Comparison of ENCODE assay signal across 13 mouse cellular contexts in genomic region chr15:74458940-74459339, GRCm38 (mm10).
DNase-seq lines count a peak whose midpoint lies in the region; ATAC-seq lines count a peak whose summit lies in the region.
"Had no signal": no experiment of that assay in that cellular context is flagged by ENCODE, and none has a peak within 500 bp of the region (broad histone marks: within the 10 kb centered on the region; RNA-seq: fewer than 3 reads in every experiment).

No protein-coding gene starts in this region.

- H3K9me3 ChIP-seq in forebrain, embryonic 15.5 days = no peaks in the 10 kb centered on the region
- no peaks in the 10 kb centered on the region for H3K9me3 ChIP-seq in forebrain, embryonic 12.5 days
- H3K9me3 ChIP-seq in midbrain, embryonic 16.5 days (replicated peaks; ENCODE audit: control insufficient read depth, low read length, poor library complexity, severe bottlenecking) = no peaks in the 10 kb centered on the region
- H3K9me3 ChIP-seq in midbrain, embryonic 11.5 days (ENCODE audit: control insufficient read depth, low read length) = no peaks in the 10 kb centered on the region
- H3K9me3 ChIP-seq in intestine, embryonic 16.5 days (ENCODE audit: control insufficient read depth, low read length) = no peaks in the 10 kb centered on the region
- H3K9me3 ChIP-seq: embryonic facial prominence, embryonic 13.5 days; liver, embryonic 15.5 days had no signal

- peak overlapping the region; percentile 29; the same call in 1 of the 2 replicates for H3K27ac ChIP-seq in forebrain, embryonic 15.5 days (replicated peaks)
- H3K27ac ChIP-seq in forebrain, embryonic 12.5 days = no peak overlapping the region
- peak overlapping the region; percentile 56 for H3K27ac ChIP-seq in midbrain, embryonic 16.5 days (ENCODE audit: low read length)
- H3K27ac ChIP-seq in midbrain, embryonic 11.5 days (ENCODE audit: low read depth, low read length) = no peak overlapping the region
- H3K27ac ChIP-seq in intestine, embryonic 16.5 days (ENCODE audit: low read length) = no peak overlapping the region
- H3K27ac ChIP-seq: embryonic facial prominence, embryonic 13.5 days; liver, embryonic 15.5 days had no signal

- H3K4me2 ChIP-seq in forebrain, embryonic 15.5 days (replicated peaks) = no peak overlapping the region
- no peak overlapping the region for H3K4me2 ChIP-seq in forebrain, embryonic 12.5 days
- H3K4me2 ChIP-seq in midbrain, embryonic 16.5 days (ENCODE audit: low read length) = no peak overlapping the region
- H3K4me2 ChIP-seq in midbrain, embryonic 11.5 days = no peak overlapping the region
- H3K4me2 ChIP-seq in intestine, embryonic 16.5 days (ENCODE audit: low read depth, low read length) = no peak overlapping the region
- H3K4me2 ChIP-seq: embryonic facial prominence, embryonic 13.5 days; liver, embryonic 15.5 days had no signal

- DNase-seq in midbrain, embryonic 11.5 days (ENCODE audit: low spot score, missing footprints) = no peak
- DNase-seq in layer of hippocampus, postnatal 10 days (ENCODE audit: low spot score in 2 of 2) = peak; percentile 61 to 67
- peak; percentile 51 for DNase-seq in telencephalon, adult 2 months (ENCODE audit: low read depth, low spot score)
- DNase-seq in heart, postnatal 14 days = no peak
- DNase-seq: gastrocnemius, postnatal 10 days had no signal

- no peaks in the 10 kb centered on the region for H3K27me3 ChIP-seq in forebrain, embryonic 15.5 days
- no peaks in the 10 kb centered on the region for H3K27me3 ChIP-seq in forebrain, embryonic 12.5 days
- H3K27me3 ChIP-seq in midbrain, embryonic 16.5 days (ENCODE audit: control insufficient read depth, insufficient read depth, low read depth, low read length) = no peaks in the 10 kb centered on the region
- no peaks in the 10 kb centered on the region for H3K27me3 ChIP-seq in midbrain, embryonic 11.5 days (ENCODE audit: control insufficient read depth, insufficient read depth, low read length)
- H3K27me3 ChIP-seq in intestine, embryonic 16.5 days (replicated peaks; ENCODE audit: control insufficient read depth, insufficient read depth, low read length) = no peaks in the 10 kb centered on the region
- H3K27me3 ChIP-seq: liver, embryonic 15.5 days had no signal

- ATAC-seq in forebrain, embryonic 15.5 days (replicated peaks) = peak; percentile 46; the same call in 1 of the 2 replicates
- ATAC-seq in forebrain, embryonic 12.5 days (ENCODE audit: low FRiP score) = no peak
- peak; percentile 50; the same call in 1 of the 2 replicates for ATAC-seq in midbrain, embryonic 16.5 days
- no peak for ATAC-seq in midbrain, embryonic 11.5 days (ENCODE audit: low FRiP score)
- no peak for ATAC-seq in intestine, embryonic 16.5 days
- ATAC-seq: activated CD4-positive, CD25-positive, alpha-beta regulatory T cell, adult 4 months; inflammation-experienced regulatory T-cells, adult 6 months had no signal

- no peak overlapping the region for H3K4me3 ChIP-seq in forebrain, embryonic 15.5 days
- no peak overlapping the region for H3K4me3 ChIP-seq in forebrain, embryonic 12.5 days (replicated peaks)
- no peak overlapping the region for H3K4me3 ChIP-seq in midbrain, embryonic 16.5 days (ENCODE audit: low read depth, low read length)
- no peak overlapping the region for H3K4me3 ChIP-seq in midbrain, embryonic 11.5 days (ENCODE audit: low read depth, low read length)
- no peak overlapping the region for H3K4me3 ChIP-seq in intestine, embryonic 16.5 days (ENCODE audit: low read length)
- H3K4me3 ChIP-seq: embryonic facial prominence, embryonic 13.5 days; liver, embryonic 15.5 days had no signal

- peaks cover 5% of the 10 kb centered on the region for H3K4me1 ChIP-seq in forebrain, embryonic 15.5 days
- peaks cover 8% of the 10 kb centered on the region for H3K4me1 ChIP-seq in forebrain, embryonic 12.5 days
- H3K4me1 ChIP-seq in midbrain, embryonic 16.5 days (ENCODE audit: control insufficient read depth, insufficient read depth, low read length) = no peaks in the 10 kb centered on the region
- H3K4me1 ChIP-seq in midbrain, embryonic 11.5 days (ENCODE audit: control insufficient read depth, insufficient read depth, low read length) = no peaks in the 10 kb centered on the region
- peaks cover 8% of the 10 kb centered on the region for H3K4me1 ChIP-seq in intestine, embryonic 16.5 days (ENCODE audit: control insufficient read depth, insufficient read depth, low read length)
- H3K4me1 ChIP-seq: liver, embryonic 15.5 days had no signal

- 69% methylated on average over 9 of the region's 9 CpGs for WGBS in forebrain, embryonic 15.5 days
- WGBS in forebrain, embryonic 12.5 days = 88% methylated on average over 9 of the region's 9 CpGs
- WGBS in midbrain, embryonic 16.5 days = 79% methylated on average over 9 of the region's 9 CpGs
- WGBS in midbrain, embryonic 11.5 days = 90% methylated on average over 9 of the region's 9 CpGs
- WGBS in intestine, embryonic 16.5 days = 84% methylated on average over 9 of the region's 9 CpGs

- intact Hi-C loops in heart, postnatal 14 days (cut with DNase I) = no loop called here

- no peaks in the 10 kb centered on the region for H3K36me3 ChIP-seq in forebrain, embryonic 15.5 days
- no peaks in the 10 kb centered on the region for H3K36me3 ChIP-seq in forebrain, embryonic 12.5 days (replicated peaks)
- no peaks in the 10 kb centered on the region for H3K36me3 ChIP-seq in midbrain, embryonic 16.5 days (ENCODE audit: control insufficient read depth, insufficient read depth, low read length)
- H3K36me3 ChIP-seq in midbrain, embryonic 11.5 days (ENCODE audit: control insufficient read depth, insufficient read depth, low read length) = no peaks in the 10 kb centered on the region
- no peaks in the 10 kb centered on the region for H3K36me3 ChIP-seq in intestine, embryonic 16.5 days (ENCODE audit: control insufficient read depth, insufficient read depth, low read length)
- H3K36me3 ChIP-seq: embryonic facial prominence, embryonic 13.5 days; liver, embryonic 15.5 days had no signal

- H3K9ac ChIP-seq in forebrain, embryonic 15.5 days (replicated peaks) = no peak overlapping the region
- no peak overlapping the region for H3K9ac ChIP-seq in forebrain, embryonic 12.5 days
- no peak overlapping the region; the same call in 1 of the 2 replicates for H3K9ac ChIP-seq in midbrain, embryonic 16.5 days (ENCODE audit: low read depth, low read length)
- H3K9ac ChIP-seq in midbrain, embryonic 11.5 days (ENCODE audit: low read length) = no peak overlapping the region
- no peak overlapping the region for H3K9ac ChIP-seq in intestine, embryonic 16.5 days (ENCODE audit: low read depth, low read length)
- H3K9ac ChIP-seq: embryonic facial prominence, embryonic 13.5 days; liver, embryonic 15.5 days had no signal

Comparison
In these comparisons a context has a peak if more than half of its experiments do, and no peak if none do; other contexts are left out.
1. ATAC-seq: peak in forebrain, embryonic 15.5 days (single experiment) and midbrain, embryonic 16.5 days (single experiment); none in forebrain, embryonic 12.5 days (single experiment), midbrain, embryonic 11.5 days (single experiment) and intestine, embryonic 16.5 days (single experiment).
2. H3K27ac ChIP-seq: peak in forebrain, embryonic 15.5 days (single experiment) and midbrain, embryonic 16.5 days (single experiment); none in forebrain, embryonic 12.5 days (single experiment), midbrain, embryonic 11.5 days (single experiment) and intestine, embryonic 16.5 days (single experiment).
3. DNase-seq: peak in layer of hippocampus, postnatal 10 days (2 of 2) and telencephalon, adult 2 months (single experiment); none in midbrain, embryonic 11.5 days (single experiment) and heart, postnatal 14 days (0 of 2).